Mouse (Mus musculus) lung, postnatal 0 days (tissue): ENCODE results near the gene Cog6.

Experiments
- CTCF ChIP-seq: IDR thresholded peaks from 2 replicates; pipeline ENCODE4 v1.5.1; 2016; ENCODE audit warnings: antibody characterized with exemption, mild to moderate bottlenecking
- EP300 ChIP-seq: IDR thresholded peaks from 2 replicates; pipeline ENCODE4 v1.6.1; 2016; ENCODE audit warnings: antibody characterized with exemption, mild to moderate bottlenecking, control low read depth

- TF ChIP-seq CTCF (no peak), EP300 (no peak)
Observed at GRCm38 (mm10) chr3:52999016-52999744, 17.9 kb downstream of the Cog6 start.
